In the genomic region with DNA sequence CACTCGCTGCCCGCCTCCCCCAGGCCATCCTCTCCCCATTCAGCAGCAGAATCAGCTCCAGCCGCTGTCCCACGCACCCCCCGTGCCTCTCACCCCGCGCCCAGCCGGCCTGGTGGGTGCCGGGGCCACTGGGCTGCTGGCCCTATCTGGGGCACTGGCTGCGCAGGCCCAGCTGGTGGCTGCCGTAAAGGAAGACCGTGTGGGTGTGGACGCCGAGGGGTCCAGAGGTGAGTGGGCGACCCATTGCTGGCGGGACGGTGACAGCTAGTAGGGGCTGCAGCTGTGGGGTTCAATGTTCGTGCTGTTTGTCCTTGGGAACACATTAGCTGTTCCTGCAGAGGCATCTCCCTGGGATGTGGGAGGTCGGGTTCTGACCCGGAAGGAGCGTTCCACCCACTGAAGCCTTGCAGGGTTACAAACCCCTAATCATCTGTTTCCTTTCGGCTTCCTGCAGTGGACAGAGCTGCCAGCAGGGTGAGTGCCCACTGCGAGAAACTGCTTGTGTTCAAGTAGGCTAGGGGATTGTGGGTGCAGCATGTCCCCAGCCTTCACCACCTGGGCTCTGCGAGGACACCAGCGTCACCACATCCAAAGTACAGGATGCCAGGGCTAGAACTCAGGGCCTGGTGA, we compare ENCODE assay signal across 10 mouse cellular contexts. TPM values are rescaled to one million over a fixed set of nuclear protein-coding genes. Genes with fewer than 3 reads are reported as not detected.
DNase-seq lines count a peak whose midpoint lies in the region; ATAC-seq and TF ChIP-seq lines count a peak whose summit lies in the region.
"Had no signal": no experiment of that assay in that cellular context is flagged by ENCODE, and none has a peak within 500 bp of the region (broad histone marks: within the 10 kb centered on the region; RNA-seq: fewer than 3 reads in every experiment).

No protein-coding gene starts in this region.

- no peaks in the 10 kb centered on the region for H3K36me3 ChIP-seq in intestine, postnatal 0 days (ENCODE audit: control insufficient read depth, insufficient read depth)
- no peaks in the 10 kb centered on the region for H3K36me3 ChIP-seq in intestine, embryonic 16.5 days (ENCODE audit: control insufficient read depth, insufficient read depth, low read length)
- H3K36me3 ChIP-seq in ES-Bruce4 (ENCODE audit: control insufficient read depth, insufficient read depth, low read length, poor library complexity, severe bottlenecking) = no peaks in the 10 kb centered on the region

- H3K4me2 ChIP-seq in intestine, postnatal 0 days (replicated peaks; ENCODE audit: low read depth) = no peak overlapping the region
- H3K4me2 ChIP-seq in intestine, embryonic 16.5 days (ENCODE audit: low read depth, low read length) = no peak overlapping the region
- H3K4me2 ChIP-seq: hindbrain, embryonic 15.5 days had no signal

- ATAC-seq in intestine, postnatal 0 days = no peak
- no peak for ATAC-seq in intestine, embryonic 16.5 days
- peak; percentile 60 for ATAC-seq in inflammation-experienced regulatory T-cells, adult 6 months
- peak; percentile 51 for ATAC-seq in megakaryocyte-erythroid progenitor cell, adult 5-6 weeks (replicated peaks; ENCODE audit: low FRiP score, low TSS enrichment, poor library complexity, severe bottlenecking)

- no peak for TF ChIP-seq EP300 in ES-Bruce4 (IDR thresholded peaks at IDR 0.05; ENCODE audit: insufficient read depth, low read depth, low read length)

- H3K9ac ChIP-seq in intestine, postnatal 0 days (ENCODE audit: low read depth, low read length) = no peak overlapping the region
- no peak overlapping the region for H3K9ac ChIP-seq in intestine, embryonic 16.5 days (ENCODE audit: low read depth, low read length)
- H3K9ac ChIP-seq in ES-Bruce4 (ENCODE audit: low read depth, poor library complexity, severe bottlenecking) = no peak overlapping the region
- H3K9ac ChIP-seq: hindbrain, embryonic 15.5 days had no signal

- no peak for DNase-seq in embryo, embryonic 9.5 days (ENCODE audit: extremely low spot score)
- DNase-seq in frontal cortex, postnatal 25 days (ENCODE audit: low spot score in 2 of 2) = no peak
- DNase-seq in right cerebral cortex, postnatal 10 days (ENCODE audit: low spot score in 2 of 2) = no peak
- DNase-seq: embryo, embryonic 11 days had no signal

- H3K4me3 ChIP-seq in intestine, postnatal 0 days (ENCODE audit: low read depth, low read length) = no peak overlapping the region
- H3K4me3 ChIP-seq in intestine, embryonic 16.5 days (ENCODE audit: low read length) = no peak overlapping the region
- H3K4me3 ChIP-seq in ES-Bruce4 (ENCODE audit: low read depth, low read length) = 0 out of 2 replicates have a peak overlapping the region, but pooled peaks have one; percentile 11
- H3K4me3 ChIP-seq: hindbrain, embryonic 15.5 days had no signal

- no peaks in the 10 kb centered on the region; the same call in 1 of the 2 replicates for H3K27me3 ChIP-seq in intestine, postnatal 0 days (replicated peaks; ENCODE audit: control insufficient read depth, insufficient read depth, low read length)
- no peaks in the 10 kb centered on the region for H3K27me3 ChIP-seq in intestine, embryonic 16.5 days (replicated peaks; ENCODE audit: control insufficient read depth, insufficient read depth, low read length)
- H3K27me3 ChIP-seq in ES-Bruce4 (ENCODE audit: control insufficient read depth, insufficient read depth, low read length, poor library complexity, severe bottlenecking) = no peaks in the 10 kb centered on the region

- H3K27ac ChIP-seq in intestine, postnatal 0 days (ENCODE audit: low read depth, low read length) = no peak overlapping the region
- H3K27ac ChIP-seq in intestine, embryonic 16.5 days (ENCODE audit: low read length) = no peak overlapping the region
- H3K27ac ChIP-seq in ES-Bruce4 (ENCODE audit: insufficient read depth, low read length) = no peak overlapping the region
- H3K27ac ChIP-seq: hindbrain, embryonic 15.5 days had no signal

- WGBS in intestine, postnatal 0 days = 64% methylated on average over 25 of the region's 25 CpGs
- 58% methylated on average over 25 of the region's 25 CpGs for WGBS in intestine, embryonic 16.5 days

- peak; percentile 45; the same call in 1 of the 2 replicates for TF ChIP-seq CTCF in intestine, postnatal 0 days (IDR thresholded peaks at IDR 0.05; ENCODE audit: low read depth)
- TF ChIP-seq CTCF in ES-Bruce4 (IDR thresholded peaks at IDR 0.05; ENCODE audit: low read depth, low read length) = no peak

- H3K4me1 ChIP-seq in intestine, postnatal 0 days (replicated peaks; ENCODE audit: control insufficient read depth, insufficient read depth, low read length) = 0 out of 2 replicates have a peak, but pooled peaks cover 3% of the 10 kb centered on the region
- peaks cover 4% of the 10 kb centered on the region for H3K4me1 ChIP-seq in intestine, embryonic 16.5 days (ENCODE audit: control insufficient read depth, insufficient read depth, low read length)
- peaks cover 1% of the 10 kb centered on the region for H3K4me1 ChIP-seq in ES-Bruce4 (ENCODE audit: control insufficient read depth, insufficient read depth, low read length)

- TF ChIP-seq POLR2A in ES-Bruce4 (IDR thresholded peaks at IDR 0.05; ENCODE audit: insufficient read depth, low read length) = no peak

- no peaks in the 10 kb centered on the region for H3K9me3 ChIP-seq in intestine, postnatal 0 days (ENCODE audit: control insufficient read depth)
- H3K9me3 ChIP-seq in intestine, embryonic 16.5 days (ENCODE audit: control insufficient read depth, low read length) = no peaks in the 10 kb centered on the region
- H3K9me3 ChIP-seq in ES-Bruce4 (replicated peaks; ENCODE audit: control insufficient read depth, insufficient read depth, low read length, poor library complexity, severe bottlenecking) = no peaks in the 10 kb centered on the region
- H3K9me3 ChIP-seq: hindbrain, embryonic 15.5 days had no signal

RNA-seq across cellular contexts. Expression of a gene that starts 6.2 kb away (rescaled TPM):
- 3.0 and 5.2 TPM in 2 replicates for polyA plus RNA-seq in intestine, postnatal 0 days (2015; fragmentation: Nextera tagmentation; extraction: Ambion mirVana)
- 12.6 and 13.6 TPM in 2 replicates for polyA plus RNA-seq in intestine, embryonic 16.5 days (2015; fragmentation: Nextera tagmentation; extraction: Ambion mirVana)
- 3.1 and 3.8 TPM in 2 replicates for polyA plus RNA-seq in ES-Bruce4 (2011; ENCODE audit: insufficient read depth, insufficient read length, low read depth, missing spikeins)
- 1 to 10 TPM in 2 of 3 experiments, not detected in 1; 1.4 TPM for polyA plus RNA-seq in inflammation-experienced regulatory T-cells, adult 6 months (2017; shearing (Covaris generic))
- 4.2 and 5.9 TPM in 2 replicates for total RNA-seq in megakaryocyte-erythroid progenitor cell, adult 5-6 weeks (2014; fragmentation: Nextera tagmentation)
- total RNA-seq in megakaryocyte-erythroid progenitor cell, adult 5-6 weeks (2017) = 0.33 and 0.69 TPM in 2 replicates

RNA-seq across cellular contexts. Expression of a gene that starts 20.3 kb away (rescaled TPM):
- 3.9 and 4.2 TPM in 2 replicates for polyA plus RNA-seq in intestine, postnatal 0 days (2015; fragmentation: Nextera tagmentation; extraction: Ambion mirVana)
- polyA plus RNA-seq in intestine, embryonic 16.5 days (2015; fragmentation: Nextera tagmentation; extraction: Ambion mirVana) = 21.0 and 22.7 TPM in 2 replicates
- polyA plus RNA-seq in ES-Bruce4 (2011; ENCODE audit: insufficient read depth, insufficient read length, low read depth, missing spikeins) = 15.0 and 18.5 TPM in 2 replicates
- 1 to 10 TPM in 2 of 3 experiments, under 1 TPM in 1; 0.99 to 1.9 (median 1.7) TPM for polyA plus RNA-seq in inflammation-experienced regulatory T-cells, adult 6 months (2017; shearing (Covaris generic))
- 7.9 and 14.3 TPM in 2 replicates for total RNA-seq in megakaryocyte-erythroid progenitor cell, adult 5-6 weeks (2014; fragmentation: Nextera tagmentation)
- total RNA-seq in megakaryocyte-erythroid progenitor cell, adult 5-6 weeks (2017) = 3.5 and 14.3 TPM in 2 replicates

RNA-seq across cellular contexts. Expression of a gene that starts 21.3 kb away (rescaled TPM):
- polyA plus RNA-seq in intestine, postnatal 0 days (2015; fragmentation: Nextera tagmentation; extraction: Ambion mirVana) = 528 and 536 TPM in 2 replicates
- 473 and 518 TPM in 2 replicates for polyA plus RNA-seq in intestine, embryonic 16.5 days (2015; fragmentation: Nextera tagmentation; extraction: Ambion mirVana)
- polyA plus RNA-seq in ES-Bruce4 (2011; ENCODE audit: insufficient read depth, insufficient read length, low read depth, missing spikeins) = 148 and 152 TPM in 2 replicates
- polyA plus RNA-seq in inflammation-experienced regulatory T-cells, adult 6 months (2017; shearing (Covaris generic)) = 100 to 1,000 TPM in 2 of 3 experiments, 10 to 100 TPM in 1; 82.5 to 118 (median 109) TPM
- total RNA-seq in megakaryocyte-erythroid progenitor cell, adult 5-6 weeks (2014; fragmentation: Nextera tagmentation) = 185 and 209 TPM in 2 replicates
- total RNA-seq in megakaryocyte-erythroid progenitor cell, adult 5-6 weeks (2017) = 162 and 206 TPM in 2 replicates

RNA-seq across cellular contexts. Expression of a gene that starts 25.5 kb away (rescaled TPM):
- 0.18 and 0.20 TPM in 2 replicates for polyA plus RNA-seq in intestine, postnatal 0 days (2015; fragmentation: Nextera tagmentation; extraction: Ambion mirVana)
- polyA plus RNA-seq in intestine, embryonic 16.5 days (2015; fragmentation: Nextera tagmentation; extraction: Ambion mirVana) = 0.61 and 1.2 TPM in 2 replicates
- polyA plus RNA-seq in ES-Bruce4 (2011; ENCODE audit: insufficient read depth, insufficient read length, low read depth, missing spikeins) = 3.2 and 3.9 TPM in 2 replicates
- polyA plus RNA-seq in inflammation-experienced regulatory T-cells, adult 6 months (2017; shearing (Covaris generic)) = 1 to 10 TPM in 2 of 3 experiments, under 1 TPM in 1; 0.69 to 5.2 (median 4.1) TPM
- 3.4 and 4.5 TPM in 2 replicates for total RNA-seq in megakaryocyte-erythroid progenitor cell, adult 5-6 weeks (2014; fragmentation: Nextera tagmentation)
- 2.8 and 4.6 TPM in 2 replicates for total RNA-seq in megakaryocyte-erythroid progenitor cell, adult 5-6 weeks (2017)

RNA-seq across cellular contexts. Expression of a gene that starts 35.6 kb away (rescaled TPM):
- 188 and 195 TPM in 2 replicates for polyA plus RNA-seq in intestine, postnatal 0 days (2015; fragmentation: Nextera tagmentation; extraction: Ambion mirVana)
- polyA plus RNA-seq in intestine, embryonic 16.5 days (2015; fragmentation: Nextera tagmentation; extraction: Ambion mirVana) = 296 and 339 TPM in 2 replicates
- 32.0 and 35.3 TPM in 2 replicates for polyA plus RNA-seq in ES-Bruce4 (2011; ENCODE audit: insufficient read depth, insufficient read length, low read depth, missing spikeins)
- 10 to 100 TPM; 26.5 to 29.4 (median 28.7) TPM for polyA plus RNA-seq in inflammation-experienced regulatory T-cells, adult 6 months (2017; shearing (Covaris generic))
- total RNA-seq in megakaryocyte-erythroid progenitor cell, adult 5-6 weeks (2014; fragmentation: Nextera tagmentation) = 13.7 and 22.4 TPM in 2 replicates
- 16.0 and 57.4 TPM in 2 replicates for total RNA-seq in megakaryocyte-erythroid progenitor cell, adult 5-6 weeks (2017)

Comparison
In these comparisons a context has a peak if more than half of its experiments do, and no peak if none do; other contexts are left out.
1. ATAC-seq: peak in inflammation-experienced regulatory T-cells, adult 6 months (single experiment) and megakaryocyte-erythroid progenitor cell, adult 5-6 weeks (single experiment); none in intestine, postnatal 0 days (single experiment) and intestine, embryonic 16.5 days (single experiment).